Comparison of ENCODE assay signal across 9 mouse cellular contexts in genomic region chr1:170844380-170844779, GRCm38 (mm10). TPM values are rescaled to one million over a fixed set of nuclear protein-coding genes. Genes with fewer than 3 reads are reported as not detected.
A peak's percentile ranks its signal among the peaks of the same experiment; 100 is the strongest.
DNase-seq lines count a peak whose midpoint lies in the region; ATAC-seq and TF ChIP-seq lines count a peak whose summit lies in the region.
"Had no signal": no experiment of that assay in that cellular context is flagged by ENCODE, and none has a peak within 500 bp of the region (broad histone marks: within the 10 kb centered on the region; RNA-seq: fewer than 3 reads in every experiment).

No protein-coding gene starts in this region.

- no peak overlapping the region for H3K9ac ChIP-seq in hindbrain, embryonic 13.5 days
- no peak overlapping the region for H3K9ac ChIP-seq in stomach, postnatal 0 days (ENCODE audit: low read length)
- H3K9ac ChIP-seq: hindbrain, embryonic 15.5 days had no signal

- no peaks in the 10 kb centered on the region for H3K4me1 ChIP-seq in hindbrain, embryonic 10.5 days (replicated peaks)
- H3K4me1 ChIP-seq in hindbrain, embryonic 13.5 days (replicated peaks) = no peaks in the 10 kb centered on the region
- no peaks in the 10 kb centered on the region for H3K4me1 ChIP-seq in stomach, postnatal 0 days (replicated peaks; ENCODE audit: control insufficient read depth, insufficient read depth)
- H3K4me1 ChIP-seq: hindbrain, embryonic 15.5 days had no signal

- TF ChIP-seq CTCF in stomach, postnatal 0 days (IDR thresholded peaks at IDR 0.05; ENCODE audit: low read depth) = peak; percentile 79

- H3K27ac ChIP-seq in hindbrain, embryonic 10.5 days = no peak overlapping the region
- no peak overlapping the region for H3K27ac ChIP-seq in hindbrain, embryonic 13.5 days
- no peak overlapping the region for H3K27ac ChIP-seq in stomach, postnatal 0 days (replicated peaks)
- H3K27ac ChIP-seq: hindbrain, embryonic 15.5 days had no signal

- 56% methylated on average over 8 of the region's 8 CpGs for WGBS in hindbrain, embryonic 10.5 days
- WGBS in hindbrain, embryonic 13.5 days = 50% methylated on average over 8 of the region's 8 CpGs
- 57% methylated on average over 8 of the region's 8 CpGs for WGBS in stomach, postnatal 0 days

- H3K9me3 ChIP-seq in hindbrain, embryonic 10.5 days = no peaks in the 10 kb centered on the region
- no peaks in the 10 kb centered on the region for H3K9me3 ChIP-seq in hindbrain, embryonic 13.5 days
- no peaks in the 10 kb centered on the region for H3K9me3 ChIP-seq in stomach, postnatal 0 days (ENCODE audit: control insufficient read depth, low read length)
- H3K9me3 ChIP-seq: hindbrain, embryonic 15.5 days had no signal

- H3K27me3 ChIP-seq in hindbrain, embryonic 10.5 days (ENCODE audit: insufficient read depth, poor library complexity, severe bottlenecking) = no peaks in the 10 kb centered on the region
- H3K27me3 ChIP-seq in hindbrain, embryonic 13.5 days = no peaks in the 10 kb centered on the region
- H3K27me3 ChIP-seq in stomach, postnatal 0 days (ENCODE audit: control insufficient read depth, insufficient read depth, low read length) = no peaks in the 10 kb centered on the region
- H3K27me3 ChIP-seq: hindbrain, embryonic 15.5 days had no signal

- no peak for ATAC-seq in hindbrain, embryonic 13.5 days (ENCODE audit: low FRiP score)
- no peak for ATAC-seq in stomach, postnatal 0 days (ENCODE audit: low FRiP score, low TSS enrichment)

- no peak overlapping the region for H3K4me2 ChIP-seq in hindbrain, embryonic 13.5 days
- H3K4me2 ChIP-seq in stomach, postnatal 0 days (replicated peaks; ENCODE audit: low read depth) = no peak overlapping the region
- H3K4me2 ChIP-seq: hindbrain, embryonic 15.5 days had no signal

- H3K4me3 ChIP-seq in hindbrain, embryonic 10.5 days = no peak overlapping the region
- H3K4me3 ChIP-seq in hindbrain, embryonic 13.5 days = no peak overlapping the region
- no peak overlapping the region for H3K4me3 ChIP-seq in stomach, postnatal 0 days (ENCODE audit: low read depth, low read length)
- H3K4me3 ChIP-seq: hindbrain, embryonic 15.5 days had no signal

- peak; percentile 47 for DNase-seq in hindbrain, embryonic 10.5 days (ENCODE audit: low spot score)
- DNase-seq in thymus, postnatal 0 days (ENCODE audit: low spot score) = peak; percentile 56
- DNase-seq in thymus, postnatal 25 days = no peak
- DNase-seq in fibroblast of lung, adult 2 months (ENCODE audit: low read depth) = peak; percentile 17
- DNase-seq in stomach, postnatal 0 days (ENCODE audit: low spot score) = peak; percentile 25
- no peak for DNase-seq in c-Kit-positive CD71-positive TER-119-positive erythroid progenitor cells, embryonic 14.5 days (ENCODE audit: low spot score)
- no peak for DNase-seq in cerebellum, postnatal 4 days (ENCODE audit: low spot score in 2 of 2)

- no peak for TF ChIP-seq EP300 in stomach, postnatal 0 days (optimal IDR thresholded peaks at IDR 0.05)

- peaks cover 9% of the 10 kb centered on the region for H3K36me3 ChIP-seq in hindbrain, embryonic 10.5 days
- H3K36me3 ChIP-seq in hindbrain, embryonic 13.5 days = peaks cover 16% of the 10 kb centered on the region
- peaks cover 4% of the 10 kb centered on the region; the same call in 1 of the 2 replicates for H3K36me3 ChIP-seq in stomach, postnatal 0 days (ENCODE audit: control insufficient read depth, insufficient read depth, low read length)
- H3K36me3 ChIP-seq: hindbrain, embryonic 15.5 days had no signal

RNA-seq across cellular contexts. Expression of gene Atf6, which starts 23.2 kb away (rescaled TPM):
- polyA plus RNA-seq in hindbrain, embryonic 10.5 days (2016; fragmentation: Nextera tagmentation; extraction: Ambion mirVana) = 7.7 and 8.0 TPM in 2 replicates
- polyA plus RNA-seq in hindbrain, embryonic 13.5 days (2015; fragmentation: Nextera tagmentation; extraction: Ambion mirVana) = 7.5 and 8.2 TPM in 2 replicates
- polyA plus RNA-seq in thymus, postnatal 0 days (2015; fragmentation: Nextera tagmentation; extraction: Ambion mirVana) = 5.9 and 6.1 TPM in 2 replicates
- polyA plus RNA-seq in stomach, postnatal 0 days (2015; fragmentation: Nextera tagmentation; extraction: Ambion mirVana) = 5.6 and 6.2 TPM in 2 replicates

RNA-seq across cellular contexts. Expression of gene Gm26620, which starts 40.5 kb away (rescaled TPM):
- 0.41 TPM in 1 of 2 replicates, not detected in the other for polyA plus RNA-seq in hindbrain, embryonic 10.5 days (2016; fragmentation: Nextera tagmentation; extraction: Ambion mirVana)
- polyA plus RNA-seq in hindbrain, embryonic 13.5 days (2015; fragmentation: Nextera tagmentation; extraction: Ambion mirVana) = 0.66 and 0.88 TPM in 2 replicates
- 0.34 and 0.45 TPM in 2 replicates for polyA plus RNA-seq in thymus, postnatal 0 days (2015; fragmentation: Nextera tagmentation; extraction: Ambion mirVana)
- polyA plus RNA-seq in stomach, postnatal 0 days (2015; fragmentation: Nextera tagmentation; extraction: Ambion mirVana) = 0.67 and 1.4 TPM in 2 replicates

RNA-seq across cellular contexts. Expression of gene Dusp12, which starts 41.0 kb away (rescaled TPM):
- polyA plus RNA-seq in hindbrain, embryonic 10.5 days (2016; fragmentation: Nextera tagmentation; extraction: Ambion mirVana) = 28.4 and 34.0 TPM in 2 replicates
- polyA plus RNA-seq in hindbrain, embryonic 13.5 days (2015; fragmentation: Nextera tagmentation; extraction: Ambion mirVana) = 40.7 and 46.1 TPM in 2 replicates
- polyA plus RNA-seq in thymus, postnatal 0 days (2015; fragmentation: Nextera tagmentation; extraction: Ambion mirVana) = 30.0 and 30.5 TPM in 2 replicates
- 23.8 and 23.9 TPM in 2 replicates for polyA plus RNA-seq in stomach, postnatal 0 days (2015; fragmentation: Nextera tagmentation; extraction: Ambion mirVana)

Comparison
In these comparisons a context has a peak if more than half of its experiments do, and no peak if none do; other contexts are left out.
1. DNase-seq: peak in hindbrain, embryonic 10.5 days (single experiment), thymus, postnatal 0 days (single experiment), fibroblast of lung, adult 2 months (single experiment) and stomach, postnatal 0 days (single experiment); none in thymus, postnatal 25 days (single experiment), c-Kit-positive CD71-positive TER-119-positive erythroid progenitor cells, embryonic 14.5 days (single experiment) and cerebellum, postnatal 4 days (0 of 2).